Mouse (Mus musculus): ENCODE results near the gene Slc7a6. TPM values are rescaled to one million over a fixed set of nuclear protein-coding genes. Genes with fewer than 3 reads are reported as not detected.

The Slc7a6 gene
- polyA plus RNA-seq, 1 experiment: 8.3 TPM

DNA sequence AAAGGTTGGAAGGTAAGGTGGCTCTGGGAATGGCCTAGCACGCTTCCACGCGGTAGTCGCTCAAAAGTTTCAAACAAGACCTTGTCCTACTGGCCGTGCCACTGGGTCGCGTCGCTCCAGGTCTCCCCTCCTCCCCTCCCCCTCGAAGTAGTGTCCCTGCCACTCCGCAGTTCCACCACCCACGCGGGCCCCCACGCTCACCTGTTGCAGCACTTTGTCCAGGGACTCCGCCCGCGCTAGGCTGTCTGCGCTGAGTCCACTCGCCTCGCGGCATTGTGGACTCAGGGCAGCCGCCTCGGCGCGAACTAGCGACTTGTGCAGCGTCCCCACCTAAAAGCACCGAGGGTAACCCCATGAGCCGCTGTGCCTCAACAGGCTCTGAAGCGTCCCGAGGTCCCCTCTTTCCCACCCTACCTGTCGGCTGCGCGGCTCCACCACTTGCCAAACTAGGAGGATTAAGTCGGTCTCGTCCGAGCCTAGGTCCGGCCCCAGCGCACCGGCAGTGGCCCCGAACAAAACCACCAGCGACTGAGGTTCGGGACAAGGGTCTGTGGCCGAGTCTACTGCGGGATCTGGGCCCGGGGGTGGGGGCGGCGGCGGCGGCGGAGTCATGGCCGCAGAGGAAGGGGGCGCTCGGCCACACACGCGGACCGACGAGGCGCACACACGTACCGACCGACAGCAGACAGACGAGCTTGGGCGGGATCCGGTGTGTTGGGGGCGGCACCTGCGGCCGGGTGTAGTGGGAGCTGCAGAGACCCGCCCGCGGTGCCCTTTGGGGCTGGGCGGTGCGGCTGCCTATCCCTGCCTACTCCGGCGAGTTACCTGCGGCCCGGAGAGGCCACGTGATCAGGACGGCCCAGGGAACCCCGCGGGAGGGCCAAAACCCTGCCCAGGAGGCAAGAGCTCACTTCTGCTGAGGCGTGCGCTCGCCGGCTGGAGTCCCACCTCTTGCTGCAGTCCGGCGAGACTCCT, 32.2 kb upstream of the Slc7a6 start, which contains the start of gene Esrp2:
TSS of gene Esrp2 (minus strand) at position 819 of the 975 bp plus-strand sequence.
- 2% methylated on average over 86 of the region's 86 CpGs for WGBS
- 0 out of 2 replicates have a peak, but pooled peaks have one; percentile 17 for TF ChIP-seq POLR2A (IDR thresholded peaks at IDR 0.05; ENCODE audit: borderline replicate concordance, control insufficient read depth, low read depth, low read length)
- TF ChIP-seq CTCF (IDR thresholded peaks at IDR 0.05; ENCODE audit: control insufficient read depth, insufficient read depth, low read length): no peak
- H3K27ac ChIP-seq (ENCODE audit: control insufficient read depth, insufficient read depth, low read depth, low read length, poor library complexity): no peak within 1 kb of the TSS; the same call in 1 of the 2 replicates
- no peak within 1 kb of the TSS for H3K4me3 ChIP-seq (replicated peaks; ENCODE audit: control insufficient read depth, low read depth, low read length)
- no peaks in the 10 kb centered on the region; the same call in 1 of the 2 replicates for H3K4me1 ChIP-seq (ENCODE audit: control insufficient read depth, insufficient read depth, low read length)

DNA sequence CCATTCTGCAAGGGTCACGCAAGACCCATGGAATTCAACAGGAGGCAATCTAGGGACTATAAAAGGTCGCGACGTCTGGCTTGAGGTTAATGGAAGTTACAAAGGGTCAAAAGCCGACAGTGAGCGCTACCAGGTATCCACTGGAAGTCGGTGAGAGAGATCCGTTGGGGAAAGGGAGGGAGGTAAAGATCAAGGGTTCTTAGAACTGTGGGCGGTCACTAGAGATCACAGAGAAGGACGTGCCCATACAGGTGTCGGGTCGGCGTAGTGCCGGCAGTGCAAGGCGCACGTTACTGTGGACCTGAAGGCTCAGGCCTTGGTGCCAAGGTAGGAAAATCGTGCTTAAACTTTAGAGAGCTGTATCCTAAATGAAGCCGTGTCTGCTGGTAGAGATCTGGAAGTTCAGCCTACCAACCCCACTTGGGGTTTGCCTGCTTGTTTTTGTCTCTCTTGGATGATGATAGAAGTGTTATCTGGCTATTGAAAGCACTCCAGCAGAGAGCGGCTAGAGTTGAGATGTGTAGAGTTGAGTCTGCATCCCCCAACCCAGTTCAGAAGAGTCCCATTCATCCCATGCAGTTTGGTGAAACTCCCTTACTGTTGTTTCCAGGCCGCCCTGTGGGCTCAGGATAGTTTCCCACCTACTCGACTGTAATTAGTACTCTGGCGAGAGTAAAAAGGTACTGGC, 31.3 kb upstream of the Slc7a6 start:
- no peaks in the 10 kb centered on the region; the same call in 1 of the 2 replicates for H3K4me1 ChIP-seq (ENCODE audit: control insufficient read depth, insufficient read depth, low read length)

DNA sequence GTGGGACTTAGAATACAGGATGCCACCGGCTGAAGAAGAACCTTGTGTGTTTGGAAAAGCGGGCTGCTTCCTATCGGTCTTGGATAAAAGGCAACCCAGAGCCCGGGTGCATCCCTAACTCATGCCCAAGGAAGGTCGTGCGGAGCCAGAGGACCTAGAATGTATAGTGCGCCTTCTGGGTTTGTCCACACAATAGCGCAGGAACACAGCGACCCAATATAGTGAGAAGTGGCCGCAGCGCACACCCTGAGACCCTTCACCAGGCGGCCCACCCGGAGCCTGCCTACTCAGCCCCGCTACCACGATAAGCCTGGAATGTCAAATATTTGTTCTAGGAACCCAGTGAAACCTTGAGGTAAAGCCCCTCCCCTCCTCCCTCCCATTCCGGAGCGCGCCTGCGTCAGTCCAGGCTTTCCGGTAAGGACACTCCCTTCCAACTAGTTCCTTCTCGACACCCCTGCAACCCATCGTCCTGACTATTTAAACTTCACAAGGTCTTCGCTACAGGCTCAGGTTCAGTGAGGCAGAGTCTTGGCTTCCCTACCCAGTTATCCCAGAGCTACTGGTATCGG, 30.7 kb upstream of the Slc7a6 start:
- WGBS: 1% methylated on average over 24 of the region's 24 CpGs
- Histone ChIP-seq H3K4me1 (ENCODE audit: control insufficient read depth, insufficient read depth, low read length) (no peaks in the 10 kb centered on the region; the same call in 1 of the 2 replicates), H3K27ac (ENCODE audit: control insufficient read depth, insufficient read depth, low read depth, low read length, poor library complexity) (no peak overlapping the region), H3K4me3 (replicated peaks; ENCODE audit: control insufficient read depth, low read depth, low read length) (peak overlapping the region; percentile 38)
- TF ChIP-seq CTCF (IDR thresholded peaks at IDR 0.05; ENCODE audit: control insufficient read depth, insufficient read depth, low read length) (no peak), POLR2A (IDR thresholded peaks at IDR 0.05; ENCODE audit: borderline replicate concordance, control insufficient read depth, low read depth, low read length) (no peak)

More for the DNA sequence above, 31.3 kb upstream of the Slc7a6 start:
- Histone ChIP-seq H3K4me3 (replicated peaks; ENCODE audit: control insufficient read depth, low read depth, low read length) (no peak overlapping the region), H3K27ac (ENCODE audit: control insufficient read depth, insufficient read depth, low read depth, low read length, poor library complexity) (no peak overlapping the region)
- no peak for TF ChIP-seq CTCF (IDR thresholded peaks at IDR 0.05; ENCODE audit: control insufficient read depth, insufficient read depth, low read length)
- no peak for TF ChIP-seq POLR2A (IDR thresholded peaks at IDR 0.05; ENCODE audit: borderline replicate concordance, control insufficient read depth, low read depth, low read length)
- 10% methylated on average over 22 of the region's 22 CpGs for WGBS

DNA sequence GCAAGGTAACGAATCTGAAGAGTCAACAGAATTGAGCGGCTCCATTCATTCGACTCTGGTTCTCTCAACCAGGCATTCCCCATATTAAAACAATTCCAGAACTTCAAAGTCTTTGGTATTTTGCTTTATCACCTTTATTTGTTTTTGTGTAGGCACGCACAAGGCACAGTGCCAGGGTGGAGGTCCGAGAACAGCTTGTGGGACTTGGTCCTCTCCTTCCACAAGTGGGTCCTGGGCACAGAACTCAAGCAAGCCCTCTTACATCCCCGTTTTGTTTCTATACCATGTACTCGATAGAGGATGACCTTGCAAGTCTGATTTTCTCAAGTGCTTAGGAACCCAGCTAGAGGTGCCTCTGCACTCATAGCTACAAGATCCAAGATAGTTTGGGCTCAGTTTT, 30.0 kb upstream of the Slc7a6 start:
- Histone ChIP-seq H3K27ac (ENCODE audit: control insufficient read depth, insufficient read depth, low read depth, low read length, poor library complexity) (no peak overlapping the region), H3K4me1 (ENCODE audit: control insufficient read depth, insufficient read depth, low read length) (no peaks in the 10 kb centered on the region; the same call in 1 of the 2 replicates), H3K4me3 (replicated peaks; ENCODE audit: control insufficient read depth, low read depth, low read length) (peak overlapping the region; percentile 38)
- TF ChIP-seq CTCF (IDR thresholded peaks at IDR 0.05; ENCODE audit: control insufficient read depth, insufficient read depth, low read length) (no peak), POLR2A (IDR thresholded peaks at IDR 0.05; ENCODE audit: borderline replicate concordance, control insufficient read depth, low read depth, low read length) (no peak)
- WGBS: 39% methylated on average over 7 of the region's 7 CpGs

DNA sequence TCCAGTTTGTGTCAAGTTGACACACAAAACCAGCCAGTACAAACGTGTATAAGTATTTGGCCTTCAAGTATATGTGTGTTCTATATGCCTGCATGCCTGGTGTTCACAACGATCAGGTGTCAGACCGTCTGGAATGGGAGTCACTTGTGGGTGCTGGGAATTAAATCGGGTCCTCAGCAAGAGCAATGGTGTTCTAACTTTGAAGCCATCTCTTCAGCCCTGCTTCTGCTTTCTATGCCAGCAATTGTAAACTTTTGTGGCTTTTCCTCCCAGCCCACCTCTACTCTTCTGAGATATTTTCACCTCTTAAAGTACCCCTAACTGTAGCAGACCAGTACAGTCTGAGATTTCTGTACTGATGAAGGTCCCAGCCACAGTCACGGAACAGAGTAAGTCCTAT, 28.5 kb upstream of the Slc7a6 start:
- 71% methylated on average over 5 of the region's 5 CpGs for WGBS
- TF ChIP-seq CTCF (IDR thresholded peaks at IDR 0.05; ENCODE audit: control insufficient read depth, insufficient read depth, low read length): no peak
- TF ChIP-seq POLR2A (IDR thresholded peaks at IDR 0.05; ENCODE audit: borderline replicate concordance, control insufficient read depth, low read depth, low read length): no peak
- Histone ChIP-seq H3K27ac (ENCODE audit: control insufficient read depth, insufficient read depth, low read depth, low read length, poor library complexity) (no peak overlapping the region), H3K4me1 (ENCODE audit: control insufficient read depth, insufficient read depth, low read length) (no peaks in the 10 kb centered on the region; the same call in 1 of the 2 replicates), H3K4me3 (replicated peaks; ENCODE audit: control insufficient read depth, low read depth, low read length) (no peak overlapping the region)

DNA sequence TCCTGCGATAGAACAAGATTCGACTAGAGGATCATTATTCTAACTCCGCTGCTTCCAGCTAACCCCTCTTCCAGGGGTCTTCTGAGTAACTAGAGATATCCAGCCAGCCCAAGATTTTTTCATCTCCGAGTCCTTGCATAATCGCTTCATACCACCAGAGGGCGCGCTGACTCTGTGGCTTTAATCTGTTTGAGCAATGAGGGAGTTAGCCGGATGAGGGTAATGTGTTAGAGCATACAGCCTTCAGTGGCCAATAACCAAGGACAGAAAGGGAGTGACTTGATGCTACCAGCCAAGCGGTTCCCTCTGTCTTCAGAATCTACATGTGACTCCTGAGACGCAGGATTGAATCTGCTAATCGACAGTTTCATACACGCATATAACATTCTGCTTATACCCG, 27.9 kb upstream of the Slc7a6 start:
- WGBS: 13% methylated on average over 13 of the region's 13 CpGs
- no peak overlapping the region for H3K27ac ChIP-seq (ENCODE audit: control insufficient read depth, insufficient read depth, low read depth, low read length, poor library complexity)
- H3K4me1 ChIP-seq (ENCODE audit: control insufficient read depth, insufficient read depth, low read length): no peaks in the 10 kb centered on the region; the same call in 1 of the 2 replicates
- H3K4me3 ChIP-seq (replicated peaks; ENCODE audit: control insufficient read depth, low read depth, low read length): no peak overlapping the region
- TF ChIP-seq CTCF (IDR thresholded peaks at IDR 0.05; ENCODE audit: control insufficient read depth, insufficient read depth, low read length) (peak; percentile 85), POLR2A (IDR thresholded peaks at IDR 0.05; ENCODE audit: borderline replicate concordance, control insufficient read depth, low read depth, low read length) (no peak)

DNA sequence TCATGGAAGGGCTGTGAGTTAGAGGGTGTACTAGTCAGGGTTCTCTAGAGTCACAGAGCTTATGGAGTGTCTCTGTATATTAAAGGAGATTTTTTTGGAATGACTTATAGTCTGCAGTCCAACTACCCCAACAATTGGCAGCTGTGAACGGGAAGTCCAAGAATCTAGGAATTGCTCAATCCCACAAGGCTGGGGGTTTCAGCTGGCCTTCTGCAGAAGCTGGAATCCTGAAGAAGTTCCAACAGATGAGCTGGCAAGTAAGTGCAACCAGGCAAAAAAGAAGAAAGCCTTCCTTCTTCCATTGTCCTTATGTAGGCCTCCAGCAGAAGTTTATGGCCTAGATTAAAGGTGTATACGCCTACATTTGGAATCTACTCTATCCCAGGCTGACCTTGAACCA, 23.3 kb upstream of the Slc7a6 start:
- peaks cover 3% of the 10 kb centered on the region for H3K4me1 ChIP-seq (ENCODE audit: control insufficient read depth, insufficient read depth, low read length)
- H3K4me3 ChIP-seq (replicated peaks; ENCODE audit: control insufficient read depth, low read depth, low read length): no peak overlapping the region
- TF ChIP-seq CTCF (IDR thresholded peaks at IDR 0.05; ENCODE audit: control insufficient read depth, insufficient read depth, low read length) (no peak), POLR2A (IDR thresholded peaks at IDR 0.05; ENCODE audit: borderline replicate concordance, control insufficient read depth, low read depth, low read length) (no peak)
- no peak overlapping the region for H3K27ac ChIP-seq (ENCODE audit: control insufficient read depth, insufficient read depth, low read depth, low read length, poor library complexity)
- WGBS: 60% methylated on average over 2 of the region's 2 CpGs
